Mouse (Mus musculus) retina, postnatal 7 days (tissue): ENCODE measurements around the gene Mllt11.

ENCODE experiments used
- DNase-seq: peaks from one replicate; pipeline ENCODE4 v3.0.0-alpha.2; 2012; ENCODE audit warnings: low read depth, low spot score

The Mllt11 gene

GRCm38 (mm10) chr3:95173256-95173949 lies 58.6 kb downstream of the Mllt11 start:
- DNase-seq = no peak

- no peak for DNase-seq
Measured at GRCm38 (mm10) chr3:95172526-95173255, 59.3 kb downstream of the Mllt11 start.

- no peak for DNase-seq
Measured at GRCm38 (mm10) chr3:95171105-95171504, 60.9 kb downstream of the Mllt11 start.

- no peak for DNase-seq
Measured at GRCm38 (mm10) chr3:95169996-95170395, 62.0 kb downstream of the Mllt11 start.
